Mouse (Mus musculus) myocyte (in vitro differentiated cells): ENCODE measurements around the gene Awat2. TPM values are rescaled to one million over a fixed set of nuclear protein-coding genes. Genes with fewer than 3 reads are reported as not detected.

ENCODE experiments used
- H3K27me3 ChIP-seq: one replicate; pipeline ENCODE4 v1.6.1; 2011; ENCODE audit not compliant: control insufficient read depth, insufficient read depth, insufficient read length
- H3K36me3 ChIP-seq: one replicate; pipeline ENCODE4 v1.6.1; 2011; ENCODE audit not compliant: control insufficient read depth, insufficient read depth
- H3K4me2 ChIP-seq: one replicate; pipeline ENCODE4 v1.6.1; 2011; ENCODE audit warnings: low read depth, control low read depth
- H3K4me3 ChIP-seq: one replicate; pipeline ENCODE4 v1.5.1; 2011; ENCODE audit warnings: mild to moderate bottlenecking, control low read depth, moderate library complexity
- H3K79me2 ChIP-seq: one replicate; pipeline ENCODE4 v1.6.1; 2011; ENCODE audit not compliant: control insufficient read depth, insufficient read depth
- H3ac ChIP-seq: one replicate; pipeline ENCODE4 v1.6.1; 2011; ENCODE audit not compliant: control insufficient read depth, insufficient read length
- CEBPB ChIP-seq: IDR thresholded peaks from 2 replicates; pipeline ENCODE4 v1.6.1; 2011; ENCODE audit warnings: mild to moderate bottlenecking, moderate library complexity; ENCODE audit not compliant: poor library complexity, insufficient read depth, severe bottlenecking
- E2F4 ChIP-seq: IDR thresholded peaks from one replicate; pipeline ENCODE4 v1.6.1; 2011; ENCODE audit warnings: mild to moderate bottlenecking, control low read depth, moderate library complexity; ENCODE audit not compliant: insufficient read depth
- MAX ChIP-seq: IDR thresholded peaks from one replicate; pipeline ENCODE4 v1.6.1; 2011; ENCODE audit warnings: low read depth, mild to moderate bottlenecking, control low read depth
- MYOD1 ChIP-seq, 3 experiments: IDR thresholded peaks; one replicate each; pipeline ENCODE4 v1.6.1; 2011; ENCODE audit warnings: control low read depth in 2 of 3, low read depth in 2 of 3, mild to moderate bottlenecking in 2 of 3, moderate library complexity in 1 of 3; ENCODE audit not compliant: insufficient read length in 2 of 3, control insufficient read depth in 1 of 3
- MYOG ChIP-seq, 3 experiments: IDR thresholded peaks; one replicate each; pipeline ENCODE4 v1.6.1; 2011; ENCODE audit warnings: control low read depth in 2 of 3, low read depth in 2 of 3, mild to moderate bottlenecking in 2 of 3; ENCODE audit not compliant: insufficient read length in 2 of 3, control insufficient read depth in 1 of 3, insufficient read depth in 1 of 3
- POLR2A ChIP-seq: IDR thresholded peaks from one replicate; pipeline ENCODE4 v1.6.1; 2011; ENCODE audit warnings: low read depth, mild to moderate bottlenecking, control low read depth, moderate library complexity; ENCODE audit not compliant: insufficient read length
- POLR2AphosphoS2 ChIP-seq: IDR thresholded peaks from one replicate; pipeline ENCODE4 v1.6.1; 2011; ENCODE audit warnings: low read depth, control low read depth; ENCODE audit not compliant: insufficient read length
- REST ChIP-seq: IDR thresholded peaks from one replicate; pipeline ENCODE4 v1.6.1; 2011; ENCODE audit warnings: mild to moderate bottlenecking, control low read depth, moderate library complexity; ENCODE audit not compliant: insufficient read depth, insufficient read length
- SRF ChIP-seq: IDR thresholded peaks from one replicate; pipeline ENCODE4 v1.6.1; 2011; ENCODE audit warnings: low read depth; ENCODE audit not compliant: control insufficient read depth, insufficient read length
- TCF12 ChIP-seq: IDR thresholded peaks from one replicate; pipeline ENCODE4 v1.6.1; 2011; ENCODE audit warnings: mild to moderate bottlenecking, control low read depth; ENCODE audit not compliant: poor library complexity, insufficient read depth, severe bottlenecking
- TCF3 ChIP-seq: IDR thresholded peaks from one replicate; pipeline ENCODE4 v1.6.1; 2011; ENCODE audit warnings: low read depth, control low read depth; ENCODE audit not compliant: insufficient read length
- USF1 ChIP-seq: IDR thresholded peaks from one replicate; pipeline ENCODE4 v1.6.1; 2011; ENCODE audit warnings: low read depth, mild to moderate bottlenecking, control low read depth, moderate library complexity
- polyA plus RNA-seq: library from polyadenylated mRNA; unstranded; fragments of >200 nt; fragmentation: generic; extraction: Trizol; gene quantifications from one replicate; pipeline ENCODE4 v1.2.1, GENCODE M21; 2012; ENCODE audit warnings: missing spikeins

Gene Awat2
- polyA plus RNA-seq, 1 experiment = 0.40 TPM

- H3K4me3 ChIP-seq = no peak overlapping the region
- TF ChIP-seq MYOD1 (IDR thresholded peaks at IDR 0.05; ENCODE audit: control insufficient read depth in 1 of 3, insufficient read length in 2 of 3, low read depth in 2 of 3) (no peak), POLR2AphosphoS2 (no peak), REST (no peak), CEBPB (no peak), E2F4 (no peak)
- H3K36me3 ChIP-seq = no peaks in the 10 kb centered on the region
- no peaks in the 10 kb centered on the region for H3K27me3 ChIP-seq
- no peak overlapping the region for H3ac ChIP-seq
- H3K79me2 ChIP-seq = no peaks in the 10 kb centered on the region
- H3K4me2 ChIP-seq = no peak overlapping the region
These were observed 25.5 kb upstream of the Awat2 start for GRCm38 (mm10) chrX:100468047-100468446.

GRCm38 (mm10) chrX:100443532-100443931 lies 1.0 kb upstream of the Awat2 start:
- Histone ChIP-seq H3K4me2 (no peak overlapping the region), H3K79me2 (no peaks in the 10 kb centered on the region), H3K27me3 (no peaks in the 10 kb centered on the region), H3K4me3 (no peak overlapping the region), H3ac (no peak overlapping the region), H3K36me3 (no peaks in the 10 kb centered on the region)
- TF ChIP-seq MAX (no peak), MYOG (IDR thresholded peaks at IDR 0.05; ENCODE audit: control insufficient read depth in 1 of 3, insufficient read depth in 1 of 3, insufficient read length in 2 of 3, low read depth in 2 of 3) (no peak), SRF (no peak), POLR2AphosphoS2 (no peak), CEBPB (no peak), MYOD1 (IDR thresholded peaks at IDR 0.05; ENCODE audit: control insufficient read depth in 1 of 3, insufficient read length in 2 of 3, low read depth in 2 of 3) (no peak), REST (no peak), TCF3 (no peak), TCF12 (no peak), USF1 (no peak), E2F4 (no peak), POLR2A (no peak)

GRCm38 (mm10) chrX:100432311-100432710 lies 10.2 kb downstream of the Awat2 start:
- Histone ChIP-seq H3K79me2 (no peaks in the 10 kb centered on the region), H3K27me3 (no peaks in the 10 kb centered on the region), H3K4me2 (no peak overlapping the region), H3K36me3 (no peaks in the 10 kb centered on the region), H3ac (no peak overlapping the region), H3K4me3 (no peak overlapping the region)
- TF ChIP-seq MAX (no peak), POLR2AphosphoS2 (no peak), TCF3 (no peak), E2F4 (no peak), SRF (no peak), CEBPB (no peak), MYOG (IDR thresholded peaks at IDR 0.05; ENCODE audit: control insufficient read depth in 1 of 3, insufficient read depth in 1 of 3, insufficient read length in 2 of 3, low read depth in 2 of 3) (no peak), TCF12 (no peak), MYOD1 (IDR thresholded peaks at IDR 0.05; ENCODE audit: control insufficient read depth in 1 of 3, insufficient read length in 2 of 3, low read depth in 2 of 3) (no peak), POLR2A (no peak), USF1 (no peak), REST (no peak)

- Histone ChIP-seq H3K27me3 (no peaks in the 10 kb centered on the region), H3ac (no peak within 1 kb of the TSS), H3K4me3 (no peak within 1 kb of the TSS), H3K4me2 (no peak within 1 kb of the TSS), H3K79me2 (no peaks in the 10 kb centered on the region), H3K36me3 (no peaks in the 10 kb centered on the region)
- no peak for TF ChIP-seq POLR2A
- TF ChIP-seq CEBPB = no peak
- no peak for TF ChIP-seq MAX
- no peak for TF ChIP-seq TCF3
- TF ChIP-seq MYOD1 (IDR thresholded peaks at IDR 0.05; ENCODE audit: control insufficient read depth in 1 of 3, insufficient read length in 2 of 3, low read depth in 2 of 3) = no peak
- no peak for TF ChIP-seq USF1
- TF ChIP-seq REST = no peak
- TF ChIP-seq SRF = no peak
- TF ChIP-seq TCF12 = no peak
- TF ChIP-seq MYOG (IDR thresholded peaks at IDR 0.05; ENCODE audit: control insufficient read depth in 1 of 3, insufficient read depth in 1 of 3, insufficient read length in 2 of 3, low read depth in 2 of 3) = no peak
These were observed 13.8 kb downstream of the Awat2 start, which contains the start of gene Otud6a for GRCm38 (mm10) chrX:100428693-100429092. Gene Otud6a (plus strand): TSS chrX:100429013.

- TF ChIP-seq E2F4 (no peak), POLR2AphosphoS2 (no peak), CEBPB (no peak)
- Histone ChIP-seq H3K36me3 (no peaks in the 10 kb centered on the region), H3K79me2 (no peaks in the 10 kb centered on the region), H3ac (no peak overlapping the region), H3K27me3 (no peaks in the 10 kb centered on the region), H3K4me3 (no peak overlapping the region), H3K4me2 (no peak overlapping the region)
These were observed 33.3 kb downstream of the Awat2 start for GRCm38 (mm10) chrX:100409245-100409644.
